Mouse (Mus musculus): ENCODE data around the gene Gfod2.

- TF ChIP-seq CTCF (IDR thresholded peaks at IDR 0.05; ENCODE audit: low read depth) = no peak
- TF ChIP-seq EP300 (IDR thresholded peaks at IDR 0.05; ENCODE audit: low read depth) = no peak
These were observed 61.2 kb downstream of the Gfod2 start for GRCm38 (mm10) chr8:105697196-105697780.

All from liver, postnatal 0 days (tissue).